Mouse (Mus musculus): ENCODE measurements around the gene Cwc27.

- TF ChIP-seq CTCF (IDR thresholded peaks at IDR 0.05; ENCODE audit: low read depth, low read length) (no peak), POLR2A (IDR thresholded peaks at IDR 0.05; ENCODE audit: borderline replicate concordance, low read depth, low read length) (no peak)
Observed at GRCm38 (mm10) chr13:104684361-104685011, 132.5 kb downstream of the Cwc27 start.
